In genomic region chr15:10982064-10982435, GRCm38 (mm10) we compare ENCODE assay signal across 8 mouse cellular contexts. TPM values are rescaled to one million over a fixed set of nuclear protein-coding genes. Genes with fewer than 3 reads are reported as not detected.
DNase-seq lines count a peak whose midpoint lies in the region; ATAC-seq and TF ChIP-seq lines count a peak whose summit lies in the region.

No protein-coding gene starts in this region.

- no peak for DNase-seq in cerebellum, adult 2 months
- DNase-seq in cerebellum, adult 11-12 months, result no peak
- no peak for DNase-seq in thymus, adult 2 months
- DNase-seq in thymus, postnatal 0 days (ENCODE audit: low spot score), result no peak
- no peak for DNase-seq in adrenal gland, postnatal 10 days
- no peak for DNase-seq in frontal cortex, adult 2 months (ENCODE audit: extremely low spot score in 1 of 2, low spot score in 1 of 2)
- no peak for DNase-seq in thymus, adult 18-20 months

- H3K4me2 ChIP-seq in liver, embryonic 15.5 days, result peak overlapping the region; percentile 84

- peak overlapping the region; percentile 86 for H3K4me3 ChIP-seq in cerebellum, adult 2 months (replicated peaks; ENCODE audit: insufficient read depth, low read depth, low read length)
- H3K4me3 ChIP-seq in thymus, adult 2 months (ENCODE audit: control insufficient read depth, insufficient read depth, low read length), result peak overlapping the region; percentile 56
- H3K4me3 ChIP-seq in liver, embryonic 15.5 days (replicated peaks), result peak overlapping the region; percentile 69

- H3K27me3 ChIP-seq in cerebellum, adult 2 months (ENCODE audit: control insufficient read depth, insufficient read depth, low read length), result no peaks in the 10 kb centered on the region
- H3K27me3 ChIP-seq in thymus, adult 2 months (ENCODE audit: control insufficient read depth, insufficient read depth, low read length), result no peaks in the 10 kb centered on the region
- H3K27me3 ChIP-seq in liver, embryonic 15.5 days, result no peaks in the 10 kb centered on the region

- 4% methylated on average over 6 of the region's 6 CpGs for WGBS in cerebellum, adult 2 months
- WGBS in thymus, adult 2 months, result 5% methylated on average over 6 of the region's 6 CpGs
- WGBS in liver, embryonic 15.5 days (ENCODE audit: insufficient replicate concordance), result 6% methylated on average over 6 of the region's 6 CpGs

- peak overlapping the region; percentile 66 for H3K9ac ChIP-seq in liver, embryonic 15.5 days

- peak overlapping the region; percentile 84; the same call in 1 of the 2 replicates for H3K27ac ChIP-seq in cerebellum, adult 2 months (ENCODE audit: insufficient read depth, low read length)
- H3K27ac ChIP-seq in thymus, adult 2 months (ENCODE audit: control insufficient read depth, insufficient read depth, low read length), result no peak overlapping the region
- H3K27ac ChIP-seq in liver, embryonic 15.5 days (replicated peaks), result peak overlapping the region; percentile 79

- no peaks in the 10 kb centered on the region for H3K9me3 ChIP-seq in liver, embryonic 15.5 days (replicated peaks)

- no peak; the same call in 1 of the 2 replicates for TF ChIP-seq POLR2A in cerebellum, adult 2 months (IDR thresholded peaks at IDR 0.05; ENCODE audit: borderline replicate concordance, insufficient read depth, low read length)
- no peak for TF ChIP-seq POLR2A in thymus, adult 2 months (IDR thresholded peaks at IDR 0.05; ENCODE audit: control insufficient read depth, extremely low read depth, insufficient read depth, low read length, poor library complexity)

- H3K36me3 ChIP-seq in thymus, adult 2 months (ENCODE audit: control insufficient read depth, insufficient read depth, low read length), result no peaks in the 10 kb centered on the region
- H3K36me3 ChIP-seq in liver, embryonic 15.5 days (replicated peaks), result no peaks in the 10 kb centered on the region

- no peak for TF ChIP-seq CTCF in cerebellum, adult 2 months (IDR thresholded peaks at IDR 0.05; ENCODE audit: borderline replicate concordance, insufficient read depth, low read depth, low read length)
- TF ChIP-seq CTCF in thymus, adult 2 months (IDR thresholded peaks at IDR 0.05; ENCODE audit: borderline replicate concordance, control insufficient read depth, extremely low read depth, insufficient read depth, low read length, poor library complexity), result no peak

- no peaks in the 10 kb centered on the region for H3K4me1 ChIP-seq in cerebellum, adult 2 months (ENCODE audit: control insufficient read depth, insufficient read depth, low read length)
- no peaks in the 10 kb centered on the region; the same call in 1 of the 2 replicates for H3K4me1 ChIP-seq in thymus, adult 2 months (replicated peaks; ENCODE audit: control insufficient read depth, insufficient read depth, low read length)
- peaks cover 26% of the 10 kb centered on the region; the same call in 1 of the 2 replicates for H3K4me1 ChIP-seq in liver, embryonic 15.5 days (replicated peaks)

- ATAC-seq in liver, embryonic 15.5 days (ENCODE audit: insufficient read depth), result no peak

RNA-seq across cellular contexts. Expression of gene Amacr, which starts 0.5 kb away (rescaled TPM):
- polyA plus RNA-seq in cerebellum, adult 2 months (2012; rRNA removed), result 11.4 and 12.0 TPM in 2 replicates
- polyA plus RNA-seq in thymus, adult 2 months (2012; rRNA removed), result 3.1 and 5.6 TPM in 2 replicates
- 8.1 and 8.8 TPM in 2 replicates for polyA plus RNA-seq in thymus, postnatal 0 days (2015; fragmentation: Nextera tagmentation; extraction: Ambion mirVana)
- polyA plus RNA-seq in liver, embryonic 15.5 days (2015; fragmentation: Nextera tagmentation; extraction: Ambion mirVana), result 19.1 and 26.1 TPM in 2 replicates
- total RNA-seq in adrenal gland, postnatal 10 days (2021), result 10 to 100 TPM; 33.8 to 40.5 TPM
- polyA plus RNA-seq in frontal cortex, adult 2 months (2012; rRNA removed), result 12.1 and 14.5 TPM in 2 replicates

RNA-seq across cellular contexts. Expression of gene Slc45a2, which starts 18.5 kb away (rescaled TPM):
- 0.10 and 0.19 TPM in 2 replicates for polyA plus RNA-seq in cerebellum, adult 2 months (2012; rRNA removed)
- polyA plus RNA-seq in thymus, adult 2 months (2012; rRNA removed), result 0.05 TPM in 1 of 2 replicates, not detected in the other
- 0.05 and 0.13 TPM in 2 replicates for polyA plus RNA-seq in thymus, postnatal 0 days (2015; fragmentation: Nextera tagmentation; extraction: Ambion mirVana)
- polyA plus RNA-seq in liver, embryonic 15.5 days (2015; fragmentation: Nextera tagmentation; extraction: Ambion mirVana), result 0.02 TPM in 1 of 2 replicates, not detected in the other
- total RNA-seq in adrenal gland, postnatal 10 days (2021), result not detected
- polyA plus RNA-seq in frontal cortex, adult 2 months (2012; rRNA removed), result 0.04 and 0.06 TPM in 2 replicates

RNA-seq across cellular contexts. Expression of gene C1qtnf3, which starts 29.9 kb away (rescaled TPM):
- polyA plus RNA-seq in cerebellum, adult 2 months (2012; rRNA removed), result 0.17 and 0.20 TPM in 2 replicates
- polyA plus RNA-seq in thymus, adult 2 months (2012; rRNA removed), result 0.06 and 0.08 TPM in 2 replicates
- 2.2 and 2.8 TPM in 2 replicates for polyA plus RNA-seq in thymus, postnatal 0 days (2015; fragmentation: Nextera tagmentation; extraction: Ambion mirVana)
- polyA plus RNA-seq in liver, embryonic 15.5 days (2015; fragmentation: Nextera tagmentation; extraction: Ambion mirVana), result 1.1 and 1.7 TPM in 2 replicates
- total RNA-seq in adrenal gland, postnatal 10 days (2021), result 1 to 10 TPM; 6.1 to 6.7 TPM
- polyA plus RNA-seq in frontal cortex, adult 2 months (2012; rRNA removed), result 0.04 and 0.06 TPM in 2 replicates

RNA-seq across cellular contexts. Expression of gene Rxfp3, which starts 55.7 kb away (rescaled TPM):
- 0.24 and 0.33 TPM in 2 replicates for polyA plus RNA-seq in cerebellum, adult 2 months (2012; rRNA removed)
- polyA plus RNA-seq in thymus, adult 2 months (2012; rRNA removed), result 0.03 and 0.05 TPM in 2 replicates
- polyA plus RNA-seq in thymus, postnatal 0 days (2015; fragmentation: Nextera tagmentation; extraction: Ambion mirVana), result 0.03 and 0.04 TPM in 2 replicates
- 0.03 TPM in 1 of 2 replicates, not detected in the other for polyA plus RNA-seq in liver, embryonic 15.5 days (2015; fragmentation: Nextera tagmentation; extraction: Ambion mirVana)
- total RNA-seq in adrenal gland, postnatal 10 days (2021), result not detected
- polyA plus RNA-seq in frontal cortex, adult 2 months (2012; rRNA removed), result 1.3 and 1.4 TPM in 2 replicates
